Mouse (Mus musculus): ENCODE data around the gene Col4a1. TPM values are rescaled to one million over a fixed set of nuclear protein-coding genes. Genes with fewer than 3 reads are reported as not detected.

The Col4a1 gene
- polyA plus RNA-seq, 1 experiment from 2014 or later, result 176 TPM

GRCm38 (mm10) chr8:11310049-11310448 is 2.6 kb downstream of the Col4a1 start:
- 71% methylated on average over 2 of the region's 2 CpGs for WGBS
- Histone ChIP-seq H3K27ac (replicated peaks) (no peak overlapping the region), H3K27me3 (peaks cover 80% of the 10 kb centered on the region), H3K4me1 (peaks cover 30% of the 10 kb centered on the region), H3K9me3 (no peaks in the 10 kb centered on the region), H3K4me3 (no peak overlapping the region), H3K36me3 (no peaks in the 10 kb centered on the region), H3K9ac (replicated peaks) (no peak overlapping the region), H3K4me2 (replicated peaks) (no peak overlapping the region)
- no peak for ATAC-seq (ENCODE audit: low FRiP score, low read depth)

GRCm38 (mm10) chr8:11309226-11309625 is 3.4 kb downstream of the Col4a1 start:
- no peak for ATAC-seq (ENCODE audit: low FRiP score, low read depth)
- Histone ChIP-seq H3K27ac (replicated peaks) (no peak overlapping the region), H3K27me3 (peaks cover 72% of the 10 kb centered on the region), H3K9me3 (no peaks in the 10 kb centered on the region), H3K4me3 (no peak overlapping the region), H3K36me3 (no peaks in the 10 kb centered on the region), H3K9ac (replicated peaks) (no peak overlapping the region), H3K4me2 (replicated peaks) (no peak overlapping the region), H3K4me1 (peaks cover 30% of the 10 kb centered on the region)
- 22% methylated on average over 5 of the region's 5 CpGs for WGBS

GRCm38 (mm10) chr8:11308570-11308998 is 4.0 kb downstream of the Col4a1 start:
- Histone ChIP-seq H3K27ac (replicated peaks) (no peak overlapping the region), H3K36me3 (no peaks in the 10 kb centered on the region), H3K4me3 (no peak overlapping the region), H3K4me1 (peaks cover 24% of the 10 kb centered on the region), H3K4me2 (replicated peaks) (no peak overlapping the region), H3K9me3 (no peaks in the 10 kb centered on the region), H3K27me3 (peaks cover 66% of the 10 kb centered on the region), H3K9ac (replicated peaks) (no peak overlapping the region)
- no peak for ATAC-seq (ENCODE audit: low FRiP score, low read depth)
- 14% methylated on average over 7 of the region's 7 CpGs for WGBS

- WGBS, result 82% methylated on average over 7 of the region's 7 CpGs
- H3K9me3 ChIP-seq, result no peaks in the 10 kb centered on the region
- no peak overlapping the region for H3K9ac ChIP-seq (replicated peaks)
- no peak overlapping the region for H3K4me2 ChIP-seq (replicated peaks)
- no peak for ATAC-seq (ENCODE audit: low FRiP score, low read depth)
- no peak overlapping the region for H3K27ac ChIP-seq (replicated peaks)
- no peak overlapping the region for H3K4me3 ChIP-seq
- no peaks in the 10 kb centered on the region for H3K36me3 ChIP-seq
- peaks cover 54% of the 10 kb centered on the region for H3K27me3 ChIP-seq
- H3K4me1 ChIP-seq, result peaks cover 14% of the 10 kb centered on the region
Observed at GRCm38 (mm10) chr8:11307451-11307850, 5.2 kb downstream of the Col4a1 start.

- Histone ChIP-seq H3K27ac (replicated peaks) (no peak overlapping the region), H3K9ac (replicated peaks) (no peak overlapping the region), H3K27me3 (peaks cover 35% of the 10 kb centered on the region), H3K4me3 (no peak overlapping the region), H3K4me1 (peaks cover 9% of the 10 kb centered on the region; the same call in 1 of the 2 replicates), H3K4me2 (replicated peaks) (no peak overlapping the region), H3K36me3 (no peaks in the 10 kb centered on the region), H3K9me3 (no peaks in the 10 kb centered on the region)
- WGBS, result 83% methylated on average over 1 of the region's 1 CpGs
- no peak for ATAC-seq (ENCODE audit: low FRiP score, low read depth)
Observed at GRCm38 (mm10) chr8:11305539-11305938, 7.1 kb downstream of the Col4a1 start.

GRCm38 (mm10) chr8:11304027-11304601 is 8.5 kb downstream of the Col4a1 start:
- Histone ChIP-seq H3K4me3 (no peak overlapping the region), H3K9ac (replicated peaks) (no peak overlapping the region)

GRCm38 (mm10) chr8:11300436-11300835 is 12.2 kb downstream of the Col4a1 start:
- Histone ChIP-seq H3K9me3 (no peaks in the 10 kb centered on the region), H3K9ac (replicated peaks) (no peak overlapping the region), H3K27ac (replicated peaks) (no peak overlapping the region), H3K4me3 (no peak overlapping the region), H3K4me2 (replicated peaks) (no peak overlapping the region), H3K4me1 (no peaks in the 10 kb centered on the region), H3K27me3 (no peaks in the 10 kb centered on the region), H3K36me3 (no peaks in the 10 kb centered on the region)
- WGBS, result 86% methylated on average over 8 of the region's 8 CpGs
- ATAC-seq (ENCODE audit: low FRiP score, low read depth), result no peak

More at GRCm38 (mm10) chr8:11304027-11304601, 8.5 kb downstream of the Col4a1 start:
- WGBS, result 94% methylated on average over 6 of the region's 6 CpGs
- no peaks in the 10 kb centered on the region for H3K9me3 ChIP-seq
- ATAC-seq (ENCODE audit: low FRiP score, low read depth), result no peak
- peaks cover 9% of the 10 kb centered on the region; the same call in 1 of the 2 replicates for H3K4me1 ChIP-seq
- H3K27ac ChIP-seq (replicated peaks), result no peak overlapping the region
- H3K27me3 ChIP-seq, result peaks cover 21% of the 10 kb centered on the region
- no peaks in the 10 kb centered on the region for H3K36me3 ChIP-seq
- H3K4me2 ChIP-seq (replicated peaks), result no peak overlapping the region

GRCm38 (mm10) chr8:11299317-11299602 is 13.4 kb downstream of the Col4a1 start:
- WGBS, result 80% methylated on average over 3 of the region's 3 CpGs
- no peaks in the 10 kb centered on the region for H3K36me3 ChIP-seq
- no peak for ATAC-seq (ENCODE audit: low FRiP score, low read depth)

GRCm38 (mm10) chr8:11298531-11299316 is 13.9 kb downstream of the Col4a1 start:
- H3K9me3 ChIP-seq, result no peaks in the 10 kb centered on the region
- no peak for ATAC-seq (ENCODE audit: low FRiP score, low read depth)
- H3K4me1 ChIP-seq, result no peaks in the 10 kb centered on the region
- H3K9ac ChIP-seq (replicated peaks), result no peak overlapping the region
- no peak overlapping the region for H3K27ac ChIP-seq (replicated peaks)
- H3K27me3 ChIP-seq, result no peaks in the 10 kb centered on the region
- no peaks in the 10 kb centered on the region for H3K36me3 ChIP-seq
- no peak overlapping the region for H3K4me3 ChIP-seq
- WGBS, result 77% methylated on average over 12 of the region's 12 CpGs
- H3K4me2 ChIP-seq (replicated peaks), result no peak overlapping the region

More at GRCm38 (mm10) chr8:11299317-11299602, 13.4 kb downstream of the Col4a1 start:
- Histone ChIP-seq H3K4me1 (no peaks in the 10 kb centered on the region), H3K27ac (replicated peaks) (no peak overlapping the region), H3K4me3 (no peak overlapping the region), H3K27me3 (no peaks in the 10 kb centered on the region), H3K4me2 (replicated peaks) (no peak overlapping the region), H3K9me3 (no peaks in the 10 kb centered on the region), H3K9ac (replicated peaks) (no peak overlapping the region)

GRCm38 (mm10) chr8:11297141-11297838 is 15.3 kb downstream of the Col4a1 start:
- no peak overlapping the region for H3K4me3 ChIP-seq
- H3K4me1 ChIP-seq, result no peaks in the 10 kb centered on the region
- no peaks in the 10 kb centered on the region for H3K9me3 ChIP-seq
- 88% methylated on average over 8 of the region's 8 CpGs for WGBS
- H3K36me3 ChIP-seq, result no peaks in the 10 kb centered on the region
- no peak for ATAC-seq (ENCODE audit: low FRiP score, low read depth)
- no peak overlapping the region for H3K9ac ChIP-seq (replicated peaks)
- H3K27ac ChIP-seq (replicated peaks), result no peak overlapping the region
- no peak overlapping the region for H3K4me2 ChIP-seq (replicated peaks)
- no peaks in the 10 kb centered on the region for H3K27me3 ChIP-seq

- Histone ChIP-seq H3K27ac (replicated peaks) (no peak overlapping the region), H3K9me3 (no peaks in the 10 kb centered on the region), H3K4me3 (no peak overlapping the region), H3K36me3 (no peaks in the 10 kb centered on the region), H3K4me1 (no peaks in the 10 kb centered on the region), H3K9ac (replicated peaks) (no peak overlapping the region), H3K27me3 (no peaks in the 10 kb centered on the region), H3K4me2 (replicated peaks) (no peak overlapping the region)
- 86% methylated on average over 10 of the region's 10 CpGs for WGBS
- ATAC-seq (ENCODE audit: low FRiP score, low read depth), result no peak
Observed at GRCm38 (mm10) chr8:11296282-11296943, 16.2 kb downstream of the Col4a1 start.

- H3K36me3 ChIP-seq, result no peaks in the 10 kb centered on the region
- H3K4me3 ChIP-seq, result no peak overlapping the region
- no peaks in the 10 kb centered on the region for H3K9me3 ChIP-seq
- peaks cover 6% of the 10 kb centered on the region for H3K27me3 ChIP-seq
- H3K4me1 ChIP-seq, result peaks cover 6% of the 10 kb centered on the region; the same call in 1 of the 2 replicates
- no peak overlapping the region for H3K27ac ChIP-seq (replicated peaks)
- H3K4me2 ChIP-seq (replicated peaks), result no peak overlapping the region
- WGBS, result 63% methylated on average over 3 of the region's 3 CpGs
- no peak for ATAC-seq (ENCODE audit: low FRiP score, low read depth)
- H3K9ac ChIP-seq (replicated peaks), result no peak overlapping the region
Observed at GRCm38 (mm10) chr8:11292611-11293010, 20.0 kb downstream of the Col4a1 start.

Data from midbrain, embryonic 12.5 days (tissue).